Mouse (Mus musculus) MEL-GATA-1-ER (cell line): ENCODE results near the gene Ints11.

Experiments used
- DNase-seq: peaks from one replicate; pipeline ENCODE4 v3.0.0-alpha.2; 2012; ENCODE audit warnings: low read depth; ENCODE audit errors: extremely low read depth

Ints11 gene

GRCm38 (mm10) chr4:155847591-155848352 is 21.6 kb upstream of the Ints11 start:
- DNase-seq, result no peak

GRCm38 (mm10) chr4:155848434-155849095 is 20.8 kb upstream of the Ints11 start:
- no peak for DNase-seq

GRCm38 (mm10) chr4:155849391-155849790 is 20.0 kb upstream of the Ints11 start:
- DNase-seq, result no peak

GRCm38 (mm10) chr4:155849792-155850451 is 19.4 kb upstream of the Ints11 start:
- no peak for DNase-seq

- DNase-seq, result no peak
Measured at GRCm38 (mm10) chr4:155851368-155851767, 18.0 kb upstream of the Ints11 start.

GRCm38 (mm10) chr4:155851951-155852411 is 17.4 kb upstream of the Ints11 start:
- no peak for DNase-seq

- DNase-seq, result no peak
Measured at GRCm38 (mm10) chr4:155853421-155853820, 15.9 kb upstream of the Ints11 start.

- no peak for DNase-seq
Measured at GRCm38 (mm10) chr4:155854991-155855390, 14.4 kb upstream of the Ints11 start.

- no peak for DNase-seq
Measured at GRCm38 (mm10) chr4:155856071-155856470, 13.3 kb upstream of the Ints11 start.

- no peak for DNase-seq
Measured at GRCm38 (mm10) chr4:155856881-155857280, 12.5 kb upstream of the Ints11 start.

GRCm38 (mm10) chr4:155859318-155859717 is 10.0 kb upstream of the Ints11 start:
- DNase-seq, result no peak

- DNase-seq, result no peak
Measured at GRCm38 (mm10) chr4:155861787-155862186, 7.6 kb upstream of the Ints11 start.

GRCm38 (mm10) chr4:155863001-155863400 is 6.3 kb upstream of the Ints11 start, which contains the start of gene Tas1r3:
TSS of gene Tas1r3 (minus strand) at chr4:155863362.
- DNase-seq, result no peak

GRCm38 (mm10) chr4:155868614-155869298 is 590 bp upstream of the Ints11 start:
- DNase-seq, result no peak

- no peak for DNase-seq
Measured at GRCm38 (mm10) chr4:155871404-155871803, 2.1 kb downstream of the Ints11 start.

GRCm38 (mm10) chr4:155883587-155883986 is 14.2 kb downstream of the Ints11 start:
- DNase-seq, result no peak

GRCm38 (mm10) chr4:155886330-155886729 is 17.0 kb downstream of the Ints11 start:
- no peak for DNase-seq

- DNase-seq, result no peak
Measured at GRCm38 (mm10) chr4:155887674-155888073, 18.3 kb downstream of the Ints11 start.

GRCm38 (mm10) chr4:155888181-155888580 is 18.8 kb downstream of the Ints11 start:
- DNase-seq, result no peak

GRCm38 (mm10) chr4:155889316-155889715 is 20.0 kb downstream of the Ints11 start:
- no peak for DNase-seq

GRCm38 (mm10) chr4:155891011-155891471 is 21.7 kb downstream of the Ints11 start:
- DNase-seq, result no peak
